Mouse (Mus musculus): ENCODE results near the gene Ptprc.

The Ptprc gene

DNA sequence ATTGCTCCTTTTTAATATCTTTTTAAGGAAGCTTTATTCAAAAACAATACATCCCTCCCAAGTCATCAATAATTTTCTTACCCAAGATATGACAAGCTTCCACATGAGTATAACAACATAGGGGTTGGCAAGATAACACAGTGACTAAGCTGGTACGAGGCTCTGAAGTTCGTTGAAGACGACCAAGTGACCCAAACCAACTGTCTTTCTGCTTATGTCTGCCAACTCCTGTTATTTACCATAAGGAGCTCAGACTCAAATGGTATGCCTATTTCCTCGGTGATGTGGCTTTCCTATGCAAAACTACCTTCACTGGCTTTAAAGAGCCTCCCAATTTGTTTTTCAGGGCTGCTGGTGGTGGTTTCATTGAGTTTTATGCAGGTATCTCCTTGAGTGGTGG, at the start of gene Ptprc:
Gene Ptprc (minus strand): TSS at position 215 of the 400 bp plus-strand sequence.
- no peak for DNase-seq (ENCODE audit: low spot score)

DNA sequence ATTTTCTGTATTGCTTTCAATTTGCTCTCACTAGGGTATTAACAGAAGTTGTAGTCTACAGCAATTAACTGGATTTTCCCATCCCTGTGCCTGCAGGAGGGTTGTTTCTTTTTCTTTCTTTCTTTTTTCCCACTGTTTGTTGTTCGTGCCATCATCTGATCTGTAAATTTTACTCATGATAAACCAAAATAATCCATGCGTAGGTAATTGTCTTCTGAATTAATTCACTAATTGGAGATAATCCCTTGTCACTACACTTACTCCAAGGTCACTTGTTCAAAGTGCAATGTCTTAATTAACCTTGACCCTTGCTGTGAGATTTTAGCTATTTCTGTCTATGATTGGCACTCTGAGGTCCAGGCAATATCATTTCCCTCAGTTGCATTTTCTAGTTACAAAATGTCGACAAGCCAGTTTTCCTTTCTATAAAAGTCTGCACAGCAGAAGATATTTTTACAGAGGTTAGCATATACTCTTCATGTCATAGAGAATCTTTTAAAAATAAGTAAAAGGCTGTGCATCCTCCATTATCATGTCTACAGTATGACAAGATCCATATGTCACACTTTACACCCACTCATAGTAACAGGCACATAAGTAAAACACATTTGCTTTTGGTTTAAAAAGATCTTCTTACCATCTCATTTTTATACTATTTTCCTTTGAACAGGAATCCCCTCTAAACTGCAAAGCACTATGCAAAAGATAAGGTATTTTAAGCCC, 39.4 kb upstream of the Ptprc start:
- no peak for DNase-seq (ENCODE audit: low spot score)

GRCm38 (mm10) chr1:138210387-138211024, 35.0 kb upstream of the Ptprc start:
- DNase-seq (ENCODE audit: low spot score), result no peak

- DNase-seq (ENCODE audit: low spot score), result no peak
Measured at GRCm38 (mm10) chr1:138209751-138210150, 34.2 kb upstream of the Ptprc start.

GRCm38 (mm10) chr1:138206041-138206440, 30.5 kb upstream of the Ptprc start:
- no peak for DNase-seq (ENCODE audit: low spot score)

- DNase-seq (ENCODE audit: low spot score), result peak; percentile 68
Measured at GRCm38 (mm10) chr1:138191689-138192508, 16.4 kb upstream of the Ptprc start.

GRCm38 (mm10) chr1:138188131-138188530, 12.6 kb upstream of the Ptprc start:
- DNase-seq (ENCODE audit: low spot score), result no peak

DNA sequence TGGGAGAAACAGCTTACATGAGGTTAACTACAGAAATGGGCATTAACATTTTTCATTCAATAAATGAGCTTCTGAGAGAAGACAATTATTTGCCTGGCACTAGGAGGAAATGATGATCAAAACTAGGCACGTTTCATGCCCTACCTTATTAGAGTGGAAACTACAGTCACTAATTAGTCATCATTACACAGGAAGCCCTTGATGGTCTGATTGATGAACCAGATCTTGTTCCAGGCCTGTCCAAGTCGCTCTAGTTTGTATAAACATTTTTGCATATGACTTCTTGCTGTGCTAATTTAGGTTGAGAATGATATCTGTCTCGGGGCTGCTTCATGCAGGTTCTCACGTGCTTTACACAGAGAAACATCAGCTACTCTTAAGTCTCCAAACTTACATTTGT, 10.4 kb upstream of the Ptprc start:
- DNase-seq (ENCODE audit: low spot score), result no peak

DNA sequence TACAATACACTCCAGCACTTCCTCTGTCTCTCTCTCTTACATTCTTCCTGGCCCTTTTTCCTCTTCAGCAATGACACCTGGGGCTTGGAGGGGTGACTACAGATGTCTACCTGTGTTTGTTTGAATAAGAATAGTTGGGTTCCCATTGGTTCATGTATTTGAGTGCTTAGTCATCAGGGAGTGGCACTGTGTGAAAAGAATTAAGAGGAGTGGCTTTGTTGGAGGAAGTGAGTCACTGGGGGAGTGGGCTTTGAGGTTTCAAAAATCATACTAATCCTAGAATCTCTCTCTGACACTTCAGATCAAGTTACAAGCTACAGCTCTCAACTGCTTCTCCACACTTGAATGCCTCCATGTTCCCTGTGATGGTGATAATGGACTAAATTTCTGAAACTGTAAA, 4.6 kb upstream of the Ptprc start:
- no peak for DNase-seq (ENCODE audit: low spot score)

- peak; percentile 39 for DNase-seq (ENCODE audit: low spot score)
Measured at GRCm38 (mm10) chr1:138174705-138175492, 609 bp downstream of the Ptprc start.

- no peak for DNase-seq (ENCODE audit: low spot score)
Measured at GRCm38 (mm10) chr1:138174143-138174542, 1.4 kb downstream of the Ptprc start.

GRCm38 (mm10) chr1:138173669-138174068, 1.8 kb downstream of the Ptprc start:
- DNase-seq (ENCODE audit: low spot score), result no peak

DNA sequence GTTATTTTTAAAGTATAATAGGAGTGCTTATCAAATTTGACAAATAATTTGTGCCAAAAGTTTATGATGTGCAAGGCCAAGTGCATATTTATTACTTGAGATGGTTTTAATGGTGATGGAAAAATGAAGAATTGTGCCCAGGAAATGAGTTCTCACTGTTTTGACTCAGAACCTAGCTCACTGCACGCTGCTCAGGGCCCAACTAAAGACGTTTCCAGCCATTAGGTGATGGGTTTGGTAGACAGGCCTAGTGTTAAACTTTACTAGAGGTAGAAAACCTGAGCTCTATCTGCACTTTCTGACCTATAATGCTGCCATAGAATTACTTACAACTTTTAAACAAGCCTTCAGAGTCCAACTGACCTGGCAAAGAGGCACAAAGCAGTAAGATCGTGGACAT, 3.0 kb downstream of the Ptprc start:
- DNase-seq (ENCODE audit: low spot score), result no peak

- DNase-seq (ENCODE audit: low spot score), result no peak
Measured at GRCm38 (mm10) chr1:138172096-138172495, 3.4 kb downstream of the Ptprc start.

DNA sequence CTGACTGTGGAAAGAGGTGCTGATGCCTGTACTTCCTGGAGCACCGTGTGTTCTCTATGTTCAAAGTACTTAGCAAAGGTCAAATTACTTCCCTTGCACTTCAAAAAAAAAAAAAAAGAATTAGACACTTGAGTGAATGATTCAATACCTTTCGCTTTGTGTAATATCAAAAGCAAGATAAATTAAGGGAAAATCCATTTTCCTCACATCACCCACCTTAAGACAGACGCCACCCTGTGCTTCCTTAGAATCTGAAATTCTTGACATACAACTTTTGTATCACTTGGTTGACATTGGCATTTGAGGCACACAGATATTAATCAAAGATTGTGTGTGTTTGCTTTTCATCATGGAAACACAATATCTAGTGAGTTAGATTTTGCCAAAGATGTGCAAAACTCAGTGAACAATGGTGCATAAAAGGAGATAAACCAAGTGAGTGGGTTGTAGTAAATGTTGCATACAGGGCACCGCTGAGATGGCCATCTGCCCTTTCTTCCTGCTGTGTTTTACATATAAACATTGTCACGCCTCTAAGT, 9.2 kb downstream of the Ptprc start:
- no peak for DNase-seq (ENCODE audit: low spot score)

DNA sequence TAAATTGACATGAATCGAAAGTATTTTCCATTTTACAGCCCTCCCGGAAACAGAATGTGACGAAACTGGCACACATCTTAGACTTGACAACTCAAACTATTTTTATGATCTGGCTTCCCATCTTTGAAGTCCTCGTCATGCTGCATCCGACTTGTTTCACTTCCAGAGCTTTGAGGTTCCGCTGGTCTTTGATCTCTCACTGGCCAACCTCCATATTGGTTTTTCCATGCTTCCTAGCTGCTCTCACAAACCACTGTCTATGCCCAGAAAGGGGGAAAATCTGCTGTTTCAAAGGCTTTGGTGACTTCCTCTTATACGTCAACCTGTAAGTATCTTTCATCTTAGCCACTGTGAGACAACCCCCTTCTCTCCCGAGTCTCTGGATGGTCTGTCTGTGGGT, 12.9 kb downstream of the Ptprc start:
- DNase-seq (ENCODE audit: low spot score), result no peak

- peak; percentile 57 for DNase-seq (ENCODE audit: low spot score)
Measured at GRCm38 (mm10) chr1:138158921-138159320, 16.6 kb downstream of the Ptprc start.

DNA sequence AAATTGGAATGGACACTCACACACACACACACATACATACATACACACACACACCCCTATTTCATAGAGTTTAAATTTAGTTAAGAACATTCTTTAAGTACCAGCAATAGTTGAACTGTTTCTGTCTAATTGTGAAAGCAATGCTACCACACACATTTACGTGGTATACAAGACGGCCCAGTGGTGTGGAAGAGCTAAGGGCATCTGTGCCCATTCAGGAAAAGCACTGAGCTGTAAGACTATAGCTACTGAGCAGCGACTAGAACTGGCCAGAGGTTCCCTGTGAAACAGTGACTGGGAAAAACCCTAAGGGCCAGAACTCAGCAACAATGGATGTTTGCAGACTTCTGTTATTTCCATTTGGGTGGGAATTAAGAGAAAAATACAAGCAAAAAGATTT, 17.3 kb downstream of the Ptprc start:
- no peak for DNase-seq (ENCODE audit: low spot score)

- no peak for DNase-seq (ENCODE audit: low spot score)
Measured at GRCm38 (mm10) chr1:138157709-138158108, 17.8 kb downstream of the Ptprc start.

DNA sequence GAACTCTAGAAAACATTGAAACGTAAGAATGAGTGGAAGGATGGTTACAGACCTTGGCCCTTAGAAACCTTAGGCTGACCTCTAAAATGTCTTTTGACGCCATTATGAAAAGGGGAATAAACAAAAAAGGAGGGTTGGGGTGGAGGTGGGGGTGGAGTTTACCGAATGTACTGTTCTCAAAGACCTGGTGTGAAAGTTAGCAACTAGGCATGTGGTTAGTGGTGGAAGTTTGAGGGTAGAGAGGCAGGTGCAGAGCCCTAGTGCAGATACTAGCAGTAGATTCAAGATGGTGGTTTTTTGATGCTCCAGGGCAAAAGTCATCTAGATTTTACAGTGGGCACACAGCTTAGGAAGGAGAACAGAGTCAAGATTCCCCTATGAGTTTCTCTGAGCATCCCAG, 18.5 kb downstream of the Ptprc start:
- DNase-seq (ENCODE audit: low spot score), result no peak

GRCm38 (mm10) chr1:138154185-138154785, 21.2 kb downstream of the Ptprc start:
- no peak for DNase-seq (ENCODE audit: low spot score)
